Mouse (Mus musculus) left cerebral cortex, postnatal 14 days (tissue): ENCODE measurements at regions not wholly inside any gene's neighbourhood (a gene's known extent, or its start where the extent isn't known, plus 50 kb on each side); places are given as distances from the start of the nearest gene placed in this dataset.

ENCODE experiments used
- DNase-seq, 2 experiments: peaks; one replicate each; pipeline ENCODE4 v3.0.0; 2021 to 2022; ENCODE audit warnings: low spot score in 2 of 2, mixed read lengths in 1 of 2
- intact Hi-C: fragments of 180-260 bp; cut with DNase I; formaldehyde crosslinking; loops from one replicate; pipeline ENCODE4 v1.15.1; 2025

DNA sequence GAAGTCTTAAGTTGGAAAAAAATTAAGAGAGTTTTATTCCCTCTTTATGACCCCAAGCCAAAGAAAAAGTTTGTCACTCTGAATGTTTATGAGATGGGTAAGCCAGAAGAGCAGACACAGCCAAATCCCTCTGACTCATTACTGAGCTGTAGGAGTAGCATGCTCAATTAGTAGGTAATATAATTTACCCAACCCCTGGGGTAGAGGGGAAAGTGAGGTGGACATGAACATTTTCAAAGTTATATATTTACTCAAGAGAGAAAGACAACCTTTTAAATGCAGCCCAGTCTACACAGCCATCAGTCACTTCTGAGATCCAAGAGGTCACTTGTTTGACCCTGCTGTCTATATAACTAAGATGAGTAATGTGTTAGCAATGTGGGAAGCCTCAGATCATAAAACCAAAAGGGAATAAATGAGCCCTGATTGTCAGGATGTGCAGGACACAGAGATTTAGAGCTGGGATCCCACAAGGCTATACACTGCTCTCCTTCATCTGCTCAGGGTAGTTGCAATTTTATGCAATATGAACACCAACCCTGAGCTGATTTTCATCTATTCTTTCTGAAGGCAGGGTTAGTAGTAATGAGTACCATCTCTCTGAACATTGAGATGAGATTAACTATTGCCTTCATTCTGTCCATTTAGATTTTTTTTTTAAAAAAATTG, 114.7 kb upstream of the Ndp start:
- DNase-seq: no peak
- intact Hi-C loops: no loop called here

DNA sequence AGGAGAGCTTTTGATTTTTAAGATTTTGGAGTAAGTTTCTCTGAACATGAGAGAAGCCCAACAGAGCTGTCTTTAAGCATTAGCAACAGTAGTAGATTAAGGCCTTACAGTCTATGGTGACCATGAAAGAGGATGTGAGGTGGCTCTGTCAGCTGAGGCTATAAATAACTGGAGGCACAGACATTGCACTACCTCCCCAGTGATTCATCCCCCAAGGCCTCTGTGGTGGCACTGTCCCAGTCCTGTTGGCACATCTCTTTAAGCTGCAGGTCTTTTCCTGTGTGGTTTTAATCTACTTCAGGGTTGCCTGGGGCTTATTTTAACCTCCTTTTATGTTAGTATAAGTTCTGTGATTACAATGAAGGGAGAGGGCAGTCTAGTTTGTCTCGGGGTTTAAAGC, 106.2 kb upstream of the Ndp start:
- intact Hi-C loops: no loop called here
- no peak for DNase-seq

DNA sequence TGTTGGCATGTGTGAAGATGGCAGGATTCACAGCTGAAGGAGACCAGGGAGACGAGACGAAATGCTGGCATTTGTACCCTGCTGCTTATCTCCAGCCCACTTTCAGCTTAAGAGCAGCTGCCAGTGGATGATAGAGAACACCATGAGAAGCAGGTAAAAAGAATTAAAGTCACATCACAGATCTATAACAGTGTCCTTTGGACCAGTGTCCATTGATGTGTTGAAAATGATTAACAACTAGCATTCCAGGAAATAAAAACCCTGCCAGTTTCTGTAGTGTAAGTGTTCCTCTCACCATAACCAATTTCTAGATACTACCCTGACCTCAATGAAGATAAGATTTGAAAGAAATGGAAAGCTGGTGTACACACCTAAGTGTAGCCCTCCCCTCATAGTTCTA, 97.6 kb upstream of the Ndp start:
- peak in 1 of 2 experiments; percentile 17 for DNase-seq
- intact Hi-C loops: no loop called here

DNA sequence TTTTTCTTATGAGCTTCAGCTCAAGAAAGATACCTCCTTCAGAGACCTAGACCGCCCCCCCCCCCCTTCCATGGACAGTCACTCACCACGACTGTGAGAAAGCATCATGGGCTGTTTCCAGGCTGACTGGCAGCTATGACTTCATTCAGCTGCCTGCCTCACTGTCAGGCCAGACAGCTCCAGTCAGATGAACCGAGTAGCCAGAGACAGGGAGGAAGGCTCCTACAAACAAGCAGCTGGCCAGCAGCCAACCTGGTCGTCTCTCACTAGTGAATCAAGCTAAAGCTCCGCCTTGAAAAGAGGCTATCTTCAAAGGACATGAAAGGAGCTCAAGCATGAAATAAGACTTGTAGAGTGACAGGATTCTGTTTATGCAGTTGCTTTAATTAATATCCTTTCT, 87.0 kb upstream of the Ndp start:
- intact Hi-C loops: no loop called here
- DNase-seq: peak in 1 of 2 experiments; percentile 6
